Mouse (Mus musculus): Measurements from ENCODE around the gene Btbd18. TPM values are rescaled to one million over a fixed set of nuclear protein-coding genes. Genes with fewer than 3 reads are reported as not detected.

The Btbd18 gene
- total RNA-seq (2021) (not detected), polyA plus RNA-seq (2012; rRNA removed) (not detected in 2 replicates)
- long read RNA-seq, result 0 reads

GRCm38 (mm10) chr2:84658806-84659205 lies at the start of gene Btbd18:
Btbd18 (plus strand) TSS chr2:84659079.
- intact Hi-C loops (cut with DNase I), result loop anchor here (2.0 kb wide), 1 partner anchor 202 kb away; no protein-coding TSS in a partner anchor
- H3K79me2 ChIP-seq (replicated peaks; ENCODE audit: control insufficient read depth, insufficient read depth, low read length), result no peaks in the 10 kb centered on the region
- no peak within 1 kb of the TSS for H3K27ac ChIP-seq
- no peak within 1 kb of the TSS for H3K4me3 ChIP-seq
- no peaks in the 10 kb centered on the region for H3K27me3 ChIP-seq (ENCODE audit: control insufficient read depth, insufficient read depth, low read length)
- H3K36me3 ChIP-seq (ENCODE audit: control insufficient read depth, insufficient read depth, low read length), result no peaks in the 10 kb centered on the region
- no peak for TF ChIP-seq POLR2A (IDR thresholded peaks at IDR 0.05; ENCODE audit: insufficient read depth, low read depth, low read length)
- no peak for TF ChIP-seq EP300 (IDR thresholded peaks at IDR 0.05; ENCODE audit: insufficient read depth, low read depth, low read length)
- no peak for TF ChIP-seq CTCF (IDR thresholded peaks at IDR 0.05)
- 92% methylated on average over 32 of the region's 32 CpGs for WGBS
- no peak for DNase-seq
- H3K9ac ChIP-seq (ENCODE audit: low read depth, low read length), result no peak within 1 kb of the TSS
- H3K4me1 ChIP-seq (ENCODE audit: control insufficient read depth, insufficient read depth, low read length), result no peaks in the 10 kb centered on the region; the same call in 1 of the 2 replicates

GRCm38 (mm10) chr2:84612764-84613163 lies 46.1 kb upstream of the Btbd18 start:
- no peak overlapping the region for H3K9ac ChIP-seq (ENCODE audit: low read depth, low read length)
- H3K4me3 ChIP-seq, result no peak overlapping the region
- H3K27ac ChIP-seq, result no peak overlapping the region; the same call in 1 of the 2 replicates
- 58% methylated on average over 6 of the region's 6 CpGs for WGBS
- H3K27me3 ChIP-seq (ENCODE audit: control insufficient read depth, insufficient read depth, low read length), result no peaks in the 10 kb centered on the region
- peaks cover 2% of the 10 kb centered on the region for H3K79me2 ChIP-seq (replicated peaks; ENCODE audit: control insufficient read depth, insufficient read depth, low read length)
- peaks cover 3% of the 10 kb centered on the region for H3K4me1 ChIP-seq (ENCODE audit: control insufficient read depth, insufficient read depth, low read length)
- intact Hi-C loops (cut with DNase I), result loop anchor here (5.0 kb wide), 2 partner anchors 35 to 155 kb away; no protein-coding TSS in a partner anchor
- no peak for TF ChIP-seq EP300 (IDR thresholded peaks at IDR 0.05; ENCODE audit: insufficient read depth, low read depth, low read length)
- TF ChIP-seq POLR2A (IDR thresholded peaks at IDR 0.05; ENCODE audit: insufficient read depth, low read depth, low read length), result no peak
- peaks cover 43% of the 10 kb centered on the region for H3K36me3 ChIP-seq (ENCODE audit: control insufficient read depth, insufficient read depth, low read length)
- DNase-seq, result no peak

GRCm38 (mm10) chr2:84617637-84618515 lies 41.0 kb upstream of the Btbd18 start:
- Histone ChIP-seq H3K79me2 (replicated peaks; ENCODE audit: control insufficient read depth, insufficient read depth, low read length) (no peaks in the 10 kb centered on the region; the same call in none of the 2 replicates), H3K4me1 (ENCODE audit: control insufficient read depth, insufficient read depth, low read length) (peaks cover 5% of the 10 kb centered on the region), H3K9ac (ENCODE audit: low read depth, low read length) (no peak overlapping the region), H3K4me3 (no peak overlapping the region), H3K27ac (peak overlapping the region; percentile 24), H3K27me3 (ENCODE audit: control insufficient read depth, insufficient read depth, low read length) (no peaks in the 10 kb centered on the region), H3K36me3 (ENCODE audit: control insufficient read depth, insufficient read depth, low read length) (peaks cover 61% of the 10 kb centered on the region)
- intact Hi-C loops (cut with DNase I), result loop anchor here (1.0 kb wide), 2 partner anchors 34 to 42 kb away; no protein-coding TSS in a partner anchor
- TF ChIP-seq CTCF (IDR thresholded peaks at IDR 0.05), result peak; percentile 87
- no peak for TF ChIP-seq POLR2A (IDR thresholded peaks at IDR 0.05; ENCODE audit: insufficient read depth, low read depth, low read length)
- no peak for DNase-seq
- 47% methylated on average over 3 of the region's 3 CpGs for WGBS

- H3K27me3 ChIP-seq (ENCODE audit: control insufficient read depth, insufficient read depth, low read length), result no peaks in the 10 kb centered on the region
- peak overlapping the region; percentile 24 for H3K27ac ChIP-seq
- WGBS, result 23% methylated on average over 2 of the region's 2 CpGs
- intact Hi-C loops (cut with DNase I), result loop anchor here (1.0 kb wide), 1 partner anchor 33 kb away; no protein-coding TSS in a partner anchor
- peaks cover 7% of the 10 kb centered on the region for H3K4me1 ChIP-seq (ENCODE audit: control insufficient read depth, insufficient read depth, low read length)
- H3K4me3 ChIP-seq, result no peak overlapping the region
- no peak for TF ChIP-seq EP300 (IDR thresholded peaks at IDR 0.05; ENCODE audit: insufficient read depth, low read depth, low read length)
- TF ChIP-seq CTCF (IDR thresholded peaks at IDR 0.05), result no peak
- TF ChIP-seq POLR2A (IDR thresholded peaks at IDR 0.05; ENCODE audit: insufficient read depth, low read depth, low read length), result no peak
- peaks cover 67% of the 10 kb centered on the region for H3K36me3 ChIP-seq (ENCODE audit: control insufficient read depth, insufficient read depth, low read length)
- no peak for DNase-seq
- 0 out of 2 replicates have a peak overlapping the region, but pooled peaks have one; percentile 16 for H3K9ac ChIP-seq (ENCODE audit: low read depth, low read length)
- no peaks in the 10 kb centered on the region; the same call in none of the 2 replicates for H3K79me2 ChIP-seq (replicated peaks; ENCODE audit: control insufficient read depth, insufficient read depth, low read length)
These were observed 40.0 kb upstream of the Btbd18 start for GRCm38 (mm10) chr2:84618914-84619313.

GRCm38 (mm10) chr2:84619646-84620340 lies 39.1 kb upstream of the Btbd18 start:
- Histone ChIP-seq H3K9ac (ENCODE audit: low read depth, low read length) (no peak overlapping the region), H3K4me3 (no peak overlapping the region), H3K27me3 (ENCODE audit: control insufficient read depth, insufficient read depth, low read length) (no peaks in the 10 kb centered on the region), H3K4me1 (ENCODE audit: control insufficient read depth, insufficient read depth, low read length) (peaks cover 12% of the 10 kb centered on the region), H3K27ac (peak overlapping the region; percentile 24; the same call in 1 of the 2 replicates), H3K79me2 (replicated peaks; ENCODE audit: control insufficient read depth, insufficient read depth, low read length) (peaks cover 4% of the 10 kb centered on the region), H3K36me3 (ENCODE audit: control insufficient read depth, insufficient read depth, low read length) (peaks cover 69% of the 10 kb centered on the region)
- DNase-seq, result no peak
- TF ChIP-seq EP300 (IDR thresholded peaks at IDR 0.05; ENCODE audit: insufficient read depth, low read depth, low read length) (no peak), CTCF (IDR thresholded peaks at IDR 0.05) (no peak), POLR2A (IDR thresholded peaks at IDR 0.05; ENCODE audit: insufficient read depth, low read depth, low read length) (no peak)
- intact Hi-C loops (cut with DNase I), result no loop called here
- 91% methylated on average over 21 of the region's 21 CpGs for WGBS

Data from heart, adult 2 months (tissue).